Mouse (Mus musculus) cerebellum, adult 9-11 months (tissue): ENCODE measurements around the gene Cldn22.
"Not testable (repeated sequence)": the region's sequence is repeated elsewhere in the genome, so short reads cannot be mapped to it uniquely, and the experiment has no call there.

Source experiments
- DNase-seq: peaks from one replicate; pipeline ENCODE4 v3.0.0; 2022

The Cldn22 gene

DNA sequence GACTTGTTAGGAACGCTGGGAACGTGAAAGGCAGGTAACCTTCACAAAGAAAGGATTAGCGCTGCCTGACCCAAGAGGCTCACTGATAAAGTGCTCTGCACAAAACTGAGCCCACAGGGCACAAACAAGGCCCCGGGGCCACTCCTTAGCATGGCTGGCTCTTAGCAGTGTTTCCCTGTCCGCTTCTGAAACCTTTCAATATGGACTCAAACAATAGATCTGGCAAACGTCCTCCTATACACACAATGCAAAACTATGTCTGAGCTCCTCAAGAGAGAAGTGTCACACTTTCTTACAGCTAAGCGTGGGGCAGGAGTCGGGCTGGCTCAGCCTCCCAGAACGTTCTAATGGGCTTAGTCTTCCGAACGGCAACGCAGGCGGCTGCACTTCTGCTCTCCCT, at the start of gene Cldn22:
Gene Cldn22 (plus strand): TSS at position 301 of the 400 bp plus-strand sequence.
- no peak for DNase-seq

DNA sequence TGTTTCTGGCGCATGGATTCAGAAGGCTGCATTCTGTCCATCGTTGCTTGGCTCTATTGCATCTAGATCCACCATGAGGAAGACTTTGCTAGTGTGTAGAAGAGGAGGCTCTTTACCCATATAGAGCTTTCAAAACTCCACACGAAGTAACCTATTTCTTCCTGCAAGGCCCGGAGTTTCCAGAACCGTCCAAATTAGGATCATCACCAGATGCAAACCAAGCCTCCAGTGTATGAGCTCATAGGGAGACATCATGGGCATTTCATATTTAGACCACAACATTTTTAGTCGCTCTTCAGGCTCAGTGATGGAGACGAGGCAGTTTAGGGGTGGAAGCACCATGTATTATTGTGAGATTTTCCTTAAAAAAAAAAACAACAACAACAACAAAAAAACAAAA, 46.9 kb upstream of the Cldn22 start:
- no peak for DNase-seq

DNA sequence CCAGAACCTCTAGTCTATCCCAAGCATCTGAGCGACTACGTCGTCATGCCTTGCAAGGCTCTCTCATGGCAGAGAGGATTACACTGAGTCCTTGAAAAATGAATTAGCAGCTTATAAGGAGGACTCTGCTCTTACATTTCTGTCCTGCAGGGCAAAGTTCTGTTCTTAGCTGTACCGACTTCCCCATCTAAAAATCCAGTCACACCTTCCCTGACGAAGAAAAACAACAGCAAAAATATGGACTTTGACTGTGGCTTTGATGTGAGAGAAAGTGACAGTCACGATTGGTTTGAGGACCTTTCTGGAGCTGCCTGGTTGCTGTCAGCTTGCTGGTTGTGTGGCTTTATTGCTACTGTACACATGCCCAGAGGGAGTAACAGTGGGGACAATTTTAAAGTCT, 44.7 kb upstream of the Cldn22 start:
- DNase-seq = no peak

DNA sequence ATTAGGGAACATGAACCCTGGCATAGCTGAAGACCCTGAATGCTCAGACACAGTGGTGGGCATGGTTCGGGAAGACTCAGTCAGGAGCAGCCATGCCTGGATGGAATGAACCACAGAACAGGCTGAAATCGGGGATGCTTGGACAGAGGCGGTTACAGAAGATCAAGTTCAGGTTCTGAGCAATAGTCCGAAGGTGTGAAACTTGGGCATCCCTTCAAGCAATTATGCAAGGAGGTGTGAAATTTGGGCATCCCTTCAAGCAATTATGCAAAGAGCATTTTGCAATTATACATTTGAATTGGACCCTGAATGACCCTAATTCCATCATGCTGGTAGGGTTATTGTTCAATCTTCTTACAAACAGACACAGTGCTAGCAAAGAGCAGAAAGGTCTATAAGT, 42.4 kb upstream of the Cldn22 start:
- DNase-seq = no peak

DNA sequence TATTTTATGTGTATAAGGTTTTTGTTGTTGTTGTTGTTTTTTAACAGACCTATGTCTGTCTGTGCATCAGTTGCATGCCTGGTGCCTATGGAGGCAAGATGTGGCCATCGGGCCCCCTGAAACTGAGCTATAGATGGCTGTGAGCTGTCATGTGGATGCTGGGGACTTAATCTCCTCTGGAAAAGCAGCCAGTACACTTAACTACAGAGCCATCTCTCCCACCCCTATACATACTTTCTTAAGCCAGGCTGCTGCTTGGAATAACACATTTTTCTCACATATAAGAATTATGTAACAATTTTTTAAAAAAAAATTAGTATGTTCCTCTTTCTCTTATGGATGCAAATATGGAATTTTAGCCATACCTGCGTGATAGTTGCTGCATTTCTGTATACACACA, 40.7 kb upstream of the Cldn22 start:
- DNase-seq = no peak

DNA sequence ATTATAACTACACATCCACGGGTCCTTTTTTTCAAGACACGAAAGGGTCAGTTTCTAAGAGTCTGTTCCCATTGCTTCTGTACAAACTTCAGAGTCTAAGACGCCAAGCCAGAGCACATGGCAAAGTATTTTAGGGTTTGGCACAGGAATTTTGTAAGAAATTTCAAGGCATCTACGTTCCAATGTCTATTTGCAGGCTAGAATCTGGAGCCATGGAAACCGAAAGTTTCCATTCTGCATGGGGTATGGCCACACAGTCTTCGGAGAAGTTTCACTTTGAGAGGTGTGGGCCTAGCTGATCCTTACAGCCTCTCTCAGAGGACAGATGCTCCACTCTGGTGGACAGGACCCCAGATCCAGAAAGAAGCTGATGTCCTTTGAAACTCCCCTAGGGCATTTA, 40.3 kb upstream of the Cldn22 start:
- DNase-seq = no peak

DNA sequence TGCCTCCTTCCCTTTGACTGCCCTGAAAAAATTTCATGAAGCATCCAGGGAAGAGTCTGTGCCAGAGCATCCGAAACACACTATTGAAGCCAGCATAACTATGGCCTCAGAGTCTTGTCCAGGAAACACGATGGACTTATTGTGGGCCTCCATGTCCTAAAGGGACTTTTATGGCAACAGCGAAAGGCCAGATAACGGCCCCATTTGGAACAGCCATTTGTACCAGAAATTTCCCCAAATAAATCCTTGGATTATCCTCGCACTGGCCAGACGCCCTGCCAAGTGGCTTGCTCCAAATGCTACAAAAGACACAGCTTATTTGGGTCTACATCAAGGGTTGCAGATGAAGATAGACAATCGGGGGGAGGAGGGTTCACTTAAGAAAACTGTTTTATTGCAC, 39.8 kb upstream of the Cldn22 start:
- no peak for DNase-seq

DNA sequence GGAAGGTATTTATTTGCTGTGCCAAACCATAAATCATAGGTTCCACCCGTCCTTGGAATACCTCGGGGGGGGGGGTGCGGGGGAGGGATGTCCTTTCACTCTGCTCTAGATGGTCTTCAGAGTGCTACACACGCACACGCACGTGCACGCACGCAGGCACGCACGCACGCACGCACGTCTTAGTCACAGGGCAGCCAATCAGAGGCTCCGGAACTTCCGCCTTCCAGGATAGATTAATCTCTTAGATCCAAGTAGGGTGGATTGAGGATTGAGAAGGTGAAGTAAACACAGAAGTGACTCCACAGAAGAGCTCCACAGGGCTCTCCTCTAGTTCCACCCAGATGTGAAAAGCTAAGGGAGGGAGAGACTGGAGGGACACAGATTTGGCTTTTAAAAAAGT, 38.0 kb upstream of the Cldn22 start:
- no peak for DNase-seq

DNA sequence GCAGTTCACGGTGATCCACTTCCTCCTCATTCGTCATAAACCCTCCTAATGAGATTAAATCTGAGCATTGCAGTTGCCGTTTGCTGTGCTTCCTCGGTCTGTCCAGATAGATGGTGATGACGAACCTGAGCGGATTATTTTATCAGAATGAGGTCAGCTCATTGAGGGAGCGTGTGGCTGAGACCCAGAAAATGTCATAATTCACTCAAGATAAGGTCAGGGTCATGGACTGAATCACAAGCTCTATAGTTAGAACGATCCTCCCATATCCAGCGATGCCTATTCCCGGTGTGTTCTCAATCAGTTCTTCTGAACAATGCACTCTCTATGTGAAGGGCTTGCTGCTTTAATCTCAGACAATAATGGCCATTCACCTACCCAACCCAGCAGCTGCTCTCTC, 36.6 kb upstream of the Cldn22 start:
- DNase-seq = no peak

DNA sequence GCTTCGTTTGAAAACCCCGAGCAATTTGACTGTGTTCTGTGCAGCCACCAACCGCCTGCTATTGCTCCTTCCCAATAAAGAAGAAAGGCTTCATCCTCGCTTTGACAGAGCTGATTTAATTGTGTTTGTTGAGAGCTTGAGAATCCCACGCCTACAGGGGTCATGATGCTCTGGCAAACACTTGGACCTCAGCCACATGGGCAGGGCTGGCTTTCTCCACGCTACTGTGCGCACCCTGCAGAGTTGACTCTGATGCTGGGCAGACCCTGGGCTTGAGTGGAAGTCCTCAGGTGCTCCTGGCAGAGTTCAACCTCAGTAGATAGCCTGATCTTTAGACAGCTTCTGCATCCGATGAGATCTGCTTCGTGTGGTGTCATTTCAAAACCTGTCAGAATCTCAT, 32.3 kb upstream of the Cldn22 start:
- DNase-seq = no peak

DNA sequence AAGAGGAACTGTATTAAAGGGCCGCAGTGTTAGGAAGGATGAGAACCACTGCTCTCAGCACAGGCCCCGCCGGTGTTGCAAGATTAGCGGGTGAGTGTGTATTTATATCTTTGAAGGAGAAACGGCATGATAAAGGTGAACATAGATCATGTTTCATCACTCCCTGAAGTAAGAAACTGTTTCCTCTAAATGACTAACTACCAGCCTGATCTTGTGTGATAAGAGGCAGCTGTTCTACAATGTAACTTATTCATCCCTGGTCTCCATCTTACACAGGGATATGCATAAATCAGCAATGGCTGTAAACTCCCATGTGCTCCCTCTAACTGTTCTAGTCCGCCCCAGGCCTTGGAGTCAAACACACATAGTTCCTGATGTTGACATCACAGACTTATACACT, 24.8 kb upstream of the Cldn22 start:
- DNase-seq = no peak

DNA sequence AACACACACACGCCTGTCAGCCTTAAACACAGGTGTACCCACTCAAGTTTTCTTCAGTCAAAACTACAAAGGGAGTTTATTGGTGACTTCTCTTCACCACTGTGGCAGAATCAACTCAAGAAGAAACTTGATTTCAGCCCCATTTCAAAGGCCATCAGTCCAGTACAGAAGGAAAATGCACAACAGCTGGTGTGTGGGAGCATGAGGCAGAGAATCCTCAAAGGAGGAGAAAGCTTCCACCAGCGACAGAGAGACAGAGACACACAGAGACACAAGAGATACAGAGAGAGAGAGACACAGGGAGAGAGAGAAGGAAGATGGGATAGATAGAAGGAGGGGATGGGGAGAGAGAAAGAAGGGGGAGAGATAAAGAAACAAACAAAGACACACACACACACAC, 21.9 kb upstream of the Cldn22 start:
- no peak for DNase-seq

DNA sequence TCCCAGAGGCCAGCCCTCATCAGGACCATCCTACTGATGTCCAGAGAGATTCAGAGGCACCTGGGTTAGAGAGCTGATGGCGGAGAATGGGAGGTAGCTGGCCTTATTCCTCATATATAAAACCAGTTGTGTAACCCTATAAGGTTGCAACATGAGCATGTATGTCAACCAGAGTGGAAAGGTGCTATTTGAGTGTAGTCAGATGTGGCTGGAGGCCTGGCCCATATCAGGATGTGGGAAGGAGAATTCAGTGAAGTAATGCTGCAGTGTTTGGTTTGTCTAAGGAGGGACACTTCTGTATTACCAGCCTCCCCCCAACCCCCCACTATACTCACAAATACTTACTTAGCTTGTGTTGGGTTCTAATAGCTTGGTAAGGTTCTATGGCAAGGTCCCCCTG, 20.0 kb upstream of the Cldn22 start:
- DNase-seq = no peak

DNA sequence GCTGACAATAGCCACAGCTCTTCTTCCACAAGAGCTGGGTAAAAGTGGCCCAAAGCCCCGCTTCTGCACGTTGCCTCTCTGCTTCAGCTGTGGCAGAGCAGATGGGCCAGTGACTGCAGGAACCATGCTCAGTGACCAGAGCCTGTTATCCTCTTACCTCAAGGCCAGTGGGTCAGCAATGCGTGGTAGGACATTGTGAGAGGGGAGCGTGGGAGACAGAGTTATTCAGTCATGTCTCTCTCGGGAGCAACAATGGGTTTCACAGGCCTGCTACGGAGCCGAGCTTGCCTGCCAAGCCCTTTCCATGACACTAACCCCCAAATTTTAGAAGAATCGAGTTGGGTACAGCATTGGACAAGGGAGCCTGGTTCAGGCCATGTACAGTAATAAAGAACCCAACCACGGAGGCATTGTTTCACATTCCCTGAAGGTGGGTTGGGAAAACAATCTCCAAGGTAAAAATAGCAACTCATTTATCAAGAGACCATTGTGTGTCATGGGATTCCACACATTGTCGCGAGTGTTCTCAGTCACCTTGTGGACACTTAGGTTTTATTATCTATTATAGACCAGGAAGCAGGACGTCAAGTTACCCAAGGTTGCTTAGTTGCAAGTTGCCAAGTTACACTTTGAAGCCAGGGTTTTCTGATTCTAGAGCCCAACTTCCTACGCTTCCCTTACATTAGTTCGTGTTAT, 14.2 kb upstream of the Cldn22 start:
- DNase-seq = no peak

DNA sequence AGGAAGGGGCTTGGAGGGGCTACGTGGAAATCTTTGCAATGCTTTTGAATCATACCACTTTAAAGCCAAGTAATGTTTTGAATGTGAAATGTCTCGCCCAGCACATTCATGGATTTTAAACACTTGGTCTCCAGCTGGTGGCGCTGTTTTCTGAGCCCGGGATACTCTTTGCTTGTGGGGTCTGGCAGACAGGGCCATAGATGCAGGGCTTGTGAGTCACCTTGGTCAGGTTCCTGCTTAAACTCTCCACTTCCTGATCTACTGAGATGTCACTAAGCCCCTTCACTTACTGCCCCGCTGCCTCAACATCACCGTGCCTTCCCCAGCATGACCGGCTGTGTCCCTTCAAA, 13.6 kb upstream of the Cldn22 start:
- no peak for DNase-seq

DNA sequence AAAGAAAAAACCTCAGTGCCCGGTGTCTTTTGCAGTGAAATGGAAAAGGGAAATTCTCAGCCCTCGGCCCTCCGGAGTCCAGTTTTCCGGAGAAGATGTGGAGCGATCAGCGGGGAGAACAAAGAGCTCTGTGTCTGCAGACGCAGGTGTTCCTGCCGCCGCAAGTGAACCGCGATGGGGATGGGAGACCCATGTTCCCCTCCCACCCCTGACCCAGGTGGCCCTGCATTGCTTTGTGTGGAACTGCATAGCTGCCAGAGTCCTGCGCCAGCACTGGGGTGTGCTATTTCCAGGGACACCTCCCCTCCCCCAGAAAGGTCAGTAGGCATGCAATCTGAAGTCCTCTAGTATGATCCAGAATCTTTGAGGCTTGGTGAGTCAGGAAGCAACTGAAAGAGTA, 13.1 kb upstream of the Cldn22 start:
- no peak for DNase-seq

DNA sequence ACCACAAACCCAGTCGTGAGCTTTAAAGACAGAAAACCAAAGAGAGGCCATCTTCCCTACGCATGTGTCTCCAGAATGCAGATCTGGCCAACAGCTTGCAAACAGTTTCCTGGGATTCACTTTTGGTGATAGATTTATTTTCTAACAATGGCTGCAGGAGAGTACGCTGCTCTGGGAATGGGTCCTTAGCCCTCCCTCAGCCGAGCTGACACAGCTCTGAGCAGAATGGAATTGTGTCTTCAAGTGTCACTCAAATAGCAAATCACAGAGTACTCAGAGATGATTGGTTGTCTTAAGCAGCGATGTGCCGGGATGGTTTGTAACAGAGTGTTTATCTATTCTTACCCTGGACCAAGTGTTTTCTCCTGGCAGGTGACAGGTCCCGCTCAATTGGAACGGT, 5.2 kb upstream of the Cldn22 start:
- no peak for DNase-seq

DNA sequence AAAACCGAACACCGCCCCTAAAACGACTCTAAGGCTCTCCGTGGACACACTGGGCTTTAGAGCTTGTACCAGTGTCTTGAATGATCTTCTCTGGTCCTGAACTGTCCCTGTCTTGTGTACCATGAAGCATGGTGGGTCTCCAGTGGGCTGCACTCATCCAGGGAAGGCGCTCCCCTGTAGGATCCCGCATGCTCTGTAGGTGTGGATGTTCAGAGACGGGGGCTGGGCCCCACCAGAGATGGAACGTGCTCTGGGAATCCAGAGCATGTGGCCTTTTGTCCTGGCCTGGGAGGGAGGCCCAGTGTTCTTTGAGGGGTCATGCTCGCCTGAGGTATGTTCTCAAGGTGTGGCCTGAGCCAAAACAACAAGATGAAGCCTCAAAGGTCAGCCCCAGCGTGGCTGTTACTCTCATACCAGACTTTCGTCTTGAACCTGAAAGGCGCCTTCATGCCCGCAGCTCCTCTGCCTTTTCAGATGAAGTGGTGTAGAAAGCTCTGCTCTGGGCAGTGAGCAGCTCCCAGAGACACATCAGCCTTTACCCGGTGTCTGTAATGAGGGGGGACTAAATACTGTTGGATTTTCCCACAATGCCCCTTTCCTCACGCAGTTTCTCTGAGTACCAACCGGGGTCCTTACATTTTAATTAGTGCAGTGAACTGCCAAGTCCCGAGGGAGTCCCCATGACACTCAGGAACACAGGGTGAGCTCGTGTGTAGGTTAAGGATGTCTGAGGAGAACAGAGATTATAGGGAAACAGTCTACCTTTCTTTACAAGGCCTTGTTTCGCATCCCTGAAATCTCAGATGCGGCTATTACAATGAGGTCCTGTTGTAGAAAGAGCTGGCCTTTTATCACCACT, 3.1 kb upstream of the Cldn22 start:
- DNase-seq = no peak

DNA sequence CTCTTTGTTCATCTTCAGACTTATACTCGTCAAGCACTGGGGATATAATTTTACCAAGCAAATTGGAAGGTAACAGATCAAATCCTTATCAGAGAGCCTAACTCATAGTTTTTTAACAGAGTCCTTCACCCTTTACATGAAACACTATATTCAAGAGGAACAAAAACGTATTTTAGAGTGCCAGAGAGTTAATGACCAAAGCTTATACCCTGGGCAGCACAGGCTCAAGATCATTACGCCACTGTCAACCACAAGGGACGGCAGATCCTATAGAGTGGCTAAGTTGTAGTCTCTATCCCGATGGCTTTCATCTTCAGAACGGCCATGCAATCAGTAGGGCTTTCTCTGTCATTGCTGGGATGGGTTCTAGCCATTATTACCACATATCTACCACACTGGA, 2.4 kb upstream of the Cldn22 start, which contains the start of gene Cldn24:
Gene Cldn24 (plus strand): TSS at position 301 of the 400 bp plus-strand sequence.
- no peak for DNase-seq

DNA sequence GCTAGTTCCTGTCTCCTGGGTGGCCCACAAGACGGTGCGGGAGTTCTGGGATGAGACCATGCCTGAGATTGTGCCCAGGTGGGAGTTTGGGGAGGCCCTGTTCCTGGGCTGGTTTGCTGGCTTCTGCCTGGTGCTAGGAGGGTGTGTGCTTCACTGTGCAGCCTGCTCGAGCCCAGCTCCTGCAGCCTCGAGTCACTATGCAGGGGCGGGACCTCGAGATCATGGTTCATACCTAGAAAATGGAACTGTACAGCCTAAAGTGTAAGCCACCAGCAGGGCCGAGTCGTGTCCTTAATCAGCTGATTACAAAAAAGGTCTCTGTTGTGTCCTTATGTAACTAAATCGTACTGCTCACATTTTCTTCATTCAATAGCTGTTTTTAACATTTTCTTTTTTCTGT, 1.7 kb upstream of the Cldn22 start:
- DNase-seq = not testable (repeated sequence)

DNA sequence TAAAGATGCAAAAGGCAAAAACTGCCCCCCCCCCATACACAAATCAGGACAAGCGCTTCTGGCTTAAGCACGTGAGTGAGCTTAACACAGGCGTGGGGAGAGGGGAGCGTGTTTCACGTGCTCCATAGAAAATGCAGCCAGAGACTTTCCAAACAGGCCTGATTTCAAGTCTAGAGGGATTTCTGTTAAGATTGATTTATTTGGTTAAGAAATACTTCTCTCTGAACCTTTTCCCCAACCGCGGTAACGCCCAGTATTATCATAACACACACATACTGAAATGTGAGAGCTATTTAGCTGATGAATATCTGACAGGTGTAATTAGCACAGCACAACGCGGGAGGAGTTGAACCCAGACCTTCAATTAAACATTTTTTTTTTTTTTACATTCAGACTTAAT, 505 bp upstream of the Cldn22 start:
- no peak for DNase-seq

DNA sequence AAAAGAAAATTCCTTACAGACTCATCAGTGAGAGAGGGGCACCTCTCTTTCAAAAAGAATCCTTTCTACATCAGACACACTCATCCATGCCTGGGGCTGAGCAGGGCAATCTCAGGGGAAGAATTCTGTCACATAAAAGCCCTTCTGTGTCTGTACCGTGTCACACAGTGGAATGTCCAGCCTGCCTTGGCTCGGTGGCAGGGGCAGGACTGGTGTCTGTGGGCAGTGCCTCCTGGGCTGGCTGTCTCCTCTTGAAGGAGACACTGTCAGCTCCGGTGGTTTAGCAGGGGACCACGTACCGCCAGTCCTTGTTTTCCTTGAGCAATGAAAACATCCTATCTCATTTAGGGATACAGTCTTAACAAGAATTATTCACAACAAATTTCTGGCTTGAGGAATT, 1.3 kb downstream of the Cldn22 start:
- DNase-seq = no peak

DNA sequence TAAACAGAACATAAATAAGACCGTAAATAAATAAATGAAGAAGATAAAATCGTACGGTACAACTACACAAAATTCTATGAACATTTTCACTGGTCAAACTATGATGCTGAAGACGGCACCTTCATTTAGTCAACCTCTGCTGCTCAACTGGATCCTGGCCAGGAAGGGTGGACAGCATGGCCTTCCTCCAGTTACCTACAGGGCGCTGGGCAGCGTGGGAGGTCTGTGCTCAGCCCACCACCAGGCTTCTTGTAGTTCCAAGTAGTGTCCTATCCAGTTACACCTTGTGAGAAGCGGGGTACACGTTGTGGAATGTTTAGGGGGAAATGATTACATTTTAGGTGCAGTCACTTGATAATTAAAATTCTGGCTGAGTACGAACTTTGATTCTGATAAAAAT, 2.6 kb downstream of the Cldn22 start:
- no peak for DNase-seq

DNA sequence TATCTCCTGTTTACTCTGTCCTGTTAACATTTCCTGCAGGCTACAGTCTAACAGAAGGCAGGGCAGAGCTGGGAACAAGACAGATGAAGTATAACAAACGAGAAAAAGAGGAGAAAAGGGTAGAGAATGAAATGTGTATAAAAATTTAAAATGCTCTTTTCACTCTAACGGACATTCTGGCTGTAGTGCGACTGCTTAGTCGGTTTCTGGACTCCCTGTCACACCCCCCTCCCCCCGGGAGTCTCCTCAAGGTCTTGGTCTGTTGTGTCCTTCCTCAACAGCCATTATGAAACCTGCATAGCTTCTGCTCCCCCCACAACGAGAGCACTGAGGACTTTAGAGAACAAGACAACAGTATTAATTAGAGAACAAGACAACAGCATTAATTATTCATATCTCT, 8.3 kb downstream of the Cldn22 start:
- DNase-seq = no peak

DNA sequence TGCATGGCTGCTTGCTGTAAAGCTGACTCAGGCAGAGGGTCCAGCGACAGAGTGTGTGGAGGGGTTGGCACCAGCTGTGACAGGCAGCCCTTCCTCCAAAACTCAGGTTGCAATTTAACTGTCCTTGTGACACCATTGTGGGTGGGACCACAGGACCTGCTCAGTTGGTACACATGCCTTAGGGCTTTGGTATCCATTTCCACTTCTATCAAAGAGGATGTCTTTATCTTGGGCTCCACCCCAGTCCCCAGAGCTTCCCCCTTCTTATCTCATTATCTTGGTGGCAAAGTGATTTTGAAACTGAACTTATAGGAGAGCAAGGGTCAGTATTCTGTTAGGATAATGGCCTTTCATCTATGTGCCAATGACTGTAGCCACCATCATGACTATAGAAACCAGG, 9.7 kb downstream of the Cldn22 start:
- DNase-seq = no peak
